Mouse (Mus musculus) brain, embryonic 14.5 days (tissue): Measurements from ENCODE around the gene Hcfc2.

Source experiments
- CTCF ChIP-seq: fragments of 200-500 bp; IDR thresholded peaks from 2 replicates; pipeline ENCODE4 v1.5.1; 2012; ENCODE audit warnings: inconsistent platforms, mild to moderate bottlenecking, moderate library complexity, borderline replicate concordance; ENCODE audit not compliant: insufficient read depth, insufficient read length; ENCODE audit errors: extremely low read depth
- POLR2A ChIP-seq: fragments of 200-500 bp; IDR thresholded peaks from 2 replicates; pipeline ENCODE4 v1.6.1; 2012; ENCODE audit warnings: mild to moderate bottlenecking, inconsistent platforms, borderline replicate concordance; ENCODE audit not compliant: poor library complexity, insufficient read depth, insufficient read length, severe bottlenecking; ENCODE audit errors: extremely low read depth

- TF ChIP-seq POLR2A (no peak), CTCF (no peak)
Observed at GRCm38 (mm10) chr10:82754642-82755041, 58.7 kb downstream of the Hcfc2 start.
